ENCODE assay signal across 8 mouse cellular contexts in genomic region chr4:99828337-99828736, GRCm38 (mm10). TPM values are rescaled to one million over a fixed set of nuclear protein-coding genes. Genes with fewer than 3 reads are reported as not detected.
DNase-seq lines count a peak whose midpoint lies in the region; ATAC-seq and TF ChIP-seq lines count a peak whose summit lies in the region.

No protein-coding gene starts in this region.

- TF ChIP-seq CTCF in layer of hippocampus, adult 2 months (conservative IDR thresholded peaks at IDR 0.05), result no peak
- TF ChIP-seq CTCF in thymus, adult 2 months (IDR thresholded peaks at IDR 0.05; ENCODE audit: borderline replicate concordance, control insufficient read depth, extremely low read depth, insufficient read depth, low read length, poor library complexity), result no peak

- H3K9me3 ChIP-seq in embryonic facial prominence, embryonic 14.5 days (ENCODE audit: control insufficient read depth, low read length), result no peaks in the 10 kb centered on the region
- H3K9me3 ChIP-seq in limb, embryonic 10.5 days (replicated peaks), result no peaks in the 10 kb centered on the region
- no peaks in the 10 kb centered on the region for H3K9me3 ChIP-seq in neural tube, embryonic 13.5 days

- H3K36me3 ChIP-seq in embryonic facial prominence, embryonic 14.5 days (ENCODE audit: control insufficient read depth, insufficient read depth, low read length), result no peaks in the 10 kb centered on the region
- peaks cover 12% of the 10 kb centered on the region; the same call in 1 of the 2 replicates for H3K36me3 ChIP-seq in limb, embryonic 10.5 days
- no peaks in the 10 kb centered on the region for H3K36me3 ChIP-seq in neural tube, embryonic 13.5 days
- no peaks in the 10 kb centered on the region for H3K36me3 ChIP-seq in thymus, adult 2 months (ENCODE audit: control insufficient read depth, insufficient read depth, low read length)

- H3K4me1 ChIP-seq in embryonic facial prominence, embryonic 14.5 days (ENCODE audit: control insufficient read depth, insufficient read depth, low read length), result 0 out of 2 replicates have a peak, but pooled peaks cover 4% of the 10 kb centered on the region
- H3K4me1 ChIP-seq in limb, embryonic 10.5 days, result peaks cover 11% of the 10 kb centered on the region
- peaks cover 14% of the 10 kb centered on the region for H3K4me1 ChIP-seq in neural tube, embryonic 13.5 days (replicated peaks)
- H3K4me1 ChIP-seq in thymus, adult 2 months (replicated peaks; ENCODE audit: control insufficient read depth, insufficient read depth, low read length), result no peaks in the 10 kb centered on the region

- H3K4me2 ChIP-seq in embryonic facial prominence, embryonic 14.5 days (ENCODE audit: low read depth, low read length), result peak overlapping the region; percentile 65
- peak overlapping the region; percentile 62 for H3K4me2 ChIP-seq in neural tube, embryonic 13.5 days

- no peaks in the 10 kb centered on the region for H3K27me3 ChIP-seq in embryonic facial prominence, embryonic 14.5 days (replicated peaks; ENCODE audit: control insufficient read depth, insufficient read depth, low read length)
- no peaks in the 10 kb centered on the region for H3K27me3 ChIP-seq in limb, embryonic 10.5 days (ENCODE audit: low read depth, poor library complexity, severe bottlenecking)
- H3K27me3 ChIP-seq in neural tube, embryonic 13.5 days, result no peaks in the 10 kb centered on the region
- H3K27me3 ChIP-seq in thymus, adult 2 months (ENCODE audit: control insufficient read depth, insufficient read depth, low read length), result no peaks in the 10 kb centered on the region

- peak overlapping the region; percentile 69 for H3K4me3 ChIP-seq in layer of hippocampus, adult 2 months
- peak overlapping the region; percentile 60 for H3K4me3 ChIP-seq in embryonic facial prominence, embryonic 14.5 days (ENCODE audit: low read depth, low read length)
- H3K4me3 ChIP-seq in limb, embryonic 10.5 days, result peak overlapping the region; percentile 77
- H3K4me3 ChIP-seq in neural tube, embryonic 13.5 days, result peak overlapping the region; percentile 70
- H3K4me3 ChIP-seq in thymus, adult 2 months (ENCODE audit: control insufficient read depth, insufficient read depth, low read length), result no peak overlapping the region

- TF ChIP-seq POLR2A in thymus, adult 2 months (IDR thresholded peaks at IDR 0.05; ENCODE audit: control insufficient read depth, extremely low read depth, insufficient read depth, low read length, poor library complexity), result no peak

- H3K27ac ChIP-seq in layer of hippocampus, adult 2 months, result no peak overlapping the region
- H3K27ac ChIP-seq in embryonic facial prominence, embryonic 14.5 days (replicated peaks; ENCODE audit: low read depth, low read length), result no peak overlapping the region
- peak overlapping the region; percentile 96 for H3K27ac ChIP-seq in limb, embryonic 10.5 days
- no peak overlapping the region for H3K27ac ChIP-seq in neural tube, embryonic 13.5 days (replicated peaks)
- H3K27ac ChIP-seq in thymus, adult 2 months (ENCODE audit: control insufficient read depth, insufficient read depth, low read length), result no peak overlapping the region

- ATAC-seq in embryonic facial prominence, embryonic 14.5 days (ENCODE audit: low read depth), result no peak
- ATAC-seq in neural tube, embryonic 13.5 days (ENCODE audit: low read depth), result no peak
- ATAC-seq in megakaryocyte-erythroid progenitor cell, adult 5-6 weeks (replicated peaks; ENCODE audit: low FRiP score, low TSS enrichment, poor library complexity, severe bottlenecking), result no peak

- no peak for DNase-seq in layer of hippocampus, adult 2 months (ENCODE audit: low spot score in 2 of 2)
- DNase-seq in layer of hippocampus, adult 11-12 months (ENCODE audit: low spot score), result no peak
- DNase-seq in embryonic facial prominence, embryonic 14.5 days (ENCODE audit: low spot score), result no peak
- no peak for DNase-seq in limb, embryonic 10.5 days (ENCODE audit: low spot score)
- no peak for DNase-seq in gastrocnemius, adult 18-20 months (ENCODE audit: low spot score)
- DNase-seq in thymus, adult 2 months, result no peak

- peak overlapping the region; percentile 68 for H3K9ac ChIP-seq in embryonic facial prominence, embryonic 14.5 days (ENCODE audit: low read depth, low read length)
- peak overlapping the region; percentile 84; the same call in 1 of the 2 replicates for H3K9ac ChIP-seq in neural tube, embryonic 13.5 days

- 60% methylated on average over 4 of the region's 4 CpGs for WGBS in embryonic facial prominence, embryonic 14.5 days
- WGBS in limb, embryonic 10.5 days, result 74% methylated on average over 4 of the region's 4 CpGs
- WGBS in neural tube, embryonic 13.5 days, result 46% methylated on average over 4 of the region's 4 CpGs
- WGBS in thymus, adult 2 months, result 24% methylated on average over 4 of the region's 4 CpGs

RNA-seq across cellular contexts. Expression of gene Efcab7, which starts 0.7 kb away (rescaled TPM):
- 10 to 100 TPM; 11.6 to 12.1 TPM for total RNA-seq in layer of hippocampus, adult 2 months (2021)
- 22.1 and 23.4 TPM in 2 replicates for polyA plus RNA-seq in embryonic facial prominence, embryonic 14.5 days (2014; fragmentation: Nextera tagmentation; extraction: Ambion mirVana)
- 20.8 and 23.1 TPM in 2 replicates for polyA plus RNA-seq in limb, embryonic 10.5 days (2016; fragmentation: Nextera tagmentation; extraction: Ambion mirVana)
- polyA plus RNA-seq in neural tube, embryonic 13.5 days (2015; fragmentation: Nextera tagmentation; extraction: Ambion mirVana), result 16.5 and 16.9 TPM in 2 replicates
- 1 to 10 TPM in 1 of 2 experiments, under 1 TPM in 1; 0.43 to 1.4 TPM for total RNA-seq in gastrocnemius, adult 18-20 months (2021)
- polyA plus RNA-seq in thymus, adult 2 months (2012; rRNA removed), result 4.3 and 4.8 TPM in 2 replicates
- 8.0 and 8.8 TPM in 2 replicates for total RNA-seq in megakaryocyte-erythroid progenitor cell, adult 5-6 weeks (2014; fragmentation: Nextera tagmentation)
- 0.42 and 3.0 TPM in 2 replicates for total RNA-seq in megakaryocyte-erythroid progenitor cell, adult 5-6 weeks (2017)
